Comparison of ENCODE assay signal across 7 mouse cellular contexts in genomic region chr7:24315726-24316566, GRCm38 (mm10). TPM values are rescaled to one million over a fixed set of nuclear protein-coding genes. Genes with fewer than 3 reads are reported as not detected.
DNase-seq lines count a peak whose midpoint lies in the region; ATAC-seq and TF ChIP-seq lines count a peak whose summit lies in the region.

No protein-coding gene starts in this region.

- ATAC-seq in embryonic facial prominence, embryonic 13.5 days (ENCODE audit: insufficient number of reproducible peaks, insufficient read depth, low FRiP score, low TSS enrichment, low read depth): no peak; the same call in 1 of the 2 replicates
- peak; percentile 53 for ATAC-seq in intestine, postnatal 0 days

- no peaks in the 10 kb centered on the region for H3K9me3 ChIP-seq in embryonic facial prominence, embryonic 13.5 days
- no peaks in the 10 kb centered on the region for H3K9me3 ChIP-seq in intestine, postnatal 0 days (ENCODE audit: control insufficient read depth)
- no peaks in the 10 kb centered on the region for H3K9me3 ChIP-seq in megakaryocyte, embryonic 14.5 days

- H3K9ac ChIP-seq in embryonic facial prominence, embryonic 13.5 days: peak overlapping the region; percentile 85
- H3K9ac ChIP-seq in intestine, postnatal 0 days (ENCODE audit: low read depth, low read length): peak overlapping the region; percentile 53

- H3K4me2 ChIP-seq in embryonic facial prominence, embryonic 13.5 days: peak overlapping the region; percentile 85
- peak overlapping the region; percentile 78 for H3K4me2 ChIP-seq in intestine, postnatal 0 days (replicated peaks; ENCODE audit: low read depth)

- H3K4me1 ChIP-seq in thymus, adult 2 months (replicated peaks; ENCODE audit: control insufficient read depth, insufficient read depth, low read length): peaks cover 5% of the 10 kb centered on the region
- peaks cover 7% of the 10 kb centered on the region for H3K4me1 ChIP-seq in embryonic facial prominence, embryonic 13.5 days
- H3K4me1 ChIP-seq in intestine, postnatal 0 days (replicated peaks; ENCODE audit: control insufficient read depth, insufficient read depth, low read length): no peaks in the 10 kb centered on the region; the same call in 1 of the 2 replicates
- peaks cover 22% of the 10 kb centered on the region for H3K4me1 ChIP-seq in megakaryocyte, embryonic 14.5 days

- no peaks in the 10 kb centered on the region for H3K36me3 ChIP-seq in thymus, adult 2 months (ENCODE audit: control insufficient read depth, insufficient read depth, low read length)
- peaks cover 19% of the 10 kb centered on the region for H3K36me3 ChIP-seq in embryonic facial prominence, embryonic 13.5 days
- H3K36me3 ChIP-seq in intestine, postnatal 0 days (ENCODE audit: control insufficient read depth, insufficient read depth): no peaks in the 10 kb centered on the region; the same call in 1 of the 2 replicates
- H3K36me3 ChIP-seq in megakaryocyte, embryonic 14.5 days (replicated peaks; ENCODE audit: low read length): peaks cover 29% of the 10 kb centered on the region

- H3K27me3 ChIP-seq in thymus, adult 2 months (ENCODE audit: control insufficient read depth, insufficient read depth, low read length): no peaks in the 10 kb centered on the region
- H3K27me3 ChIP-seq in embryonic facial prominence, embryonic 13.5 days: no peaks in the 10 kb centered on the region
- peaks cover 25% of the 10 kb centered on the region for H3K27me3 ChIP-seq in intestine, postnatal 0 days (replicated peaks; ENCODE audit: control insufficient read depth, insufficient read depth, low read length)
- peaks cover 1% of the 10 kb centered on the region for H3K27me3 ChIP-seq in megakaryocyte, embryonic 14.5 days (replicated peaks)

- no peak for DNase-seq in thymus, adult 2 months
- DNase-seq in thymus, postnatal 14 days: no peak
- no peak for DNase-seq in right cerebral cortex, postnatal 4 days
- DNase-seq in gastrocnemius, adult 8-10 months (ENCODE audit: low spot score in 2 of 2): no peak

- no peak for TF ChIP-seq CTCF in thymus, adult 2 months (IDR thresholded peaks at IDR 0.05; ENCODE audit: borderline replicate concordance, control insufficient read depth, extremely low read depth, insufficient read depth, low read length, poor library complexity)
- TF ChIP-seq CTCF in intestine, postnatal 0 days (IDR thresholded peaks at IDR 0.05; ENCODE audit: low read depth): no peak

- no peak for TF ChIP-seq POLR2A in thymus, adult 2 months (IDR thresholded peaks at IDR 0.05; ENCODE audit: control insufficient read depth, extremely low read depth, insufficient read depth, low read length, poor library complexity)

- WGBS in thymus, adult 2 months: 35% methylated on average over 29 of the region's 29 CpGs
- 26% methylated on average over 29 of the region's 29 CpGs for WGBS in embryonic facial prominence, embryonic 13.5 days
- 21% methylated on average over 29 of the region's 29 CpGs for WGBS in intestine, postnatal 0 days

- H3K4me3 ChIP-seq in thymus, adult 2 months (ENCODE audit: control insufficient read depth, insufficient read depth, low read length): peak overlapping the region; percentile 63
- H3K4me3 ChIP-seq in embryonic facial prominence, embryonic 13.5 days: peak overlapping the region; percentile 68
- peak overlapping the region; percentile 55 for H3K4me3 ChIP-seq in intestine, postnatal 0 days (ENCODE audit: low read depth, low read length)
- peak overlapping the region; percentile 97 for H3K4me3 ChIP-seq in megakaryocyte, embryonic 14.5 days (replicated peaks)

- peak overlapping the region; percentile 1; the same call in 1 of the 2 replicates for H3K27ac ChIP-seq in thymus, adult 2 months (ENCODE audit: control insufficient read depth, insufficient read depth, low read length)
- peak overlapping the region; percentile 90 for H3K27ac ChIP-seq in embryonic facial prominence, embryonic 13.5 days
- no peak overlapping the region for H3K27ac ChIP-seq in intestine, postnatal 0 days (ENCODE audit: low read depth, low read length)

RNA-seq across cellular contexts. Expression of gene Zfp94, which starts 0.5 kb away (rescaled TPM):
- 6.2 and 6.8 TPM in 2 replicates for polyA plus RNA-seq in thymus, adult 2 months (2012; rRNA removed)
- 14.3 and 18.8 TPM in 2 replicates for polyA plus RNA-seq in embryonic facial prominence, embryonic 13.5 days (2015; fragmentation: Nextera tagmentation; extraction: Ambion mirVana)
- 3.1 and 3.2 TPM in 2 replicates for polyA plus RNA-seq in intestine, postnatal 0 days (2015; fragmentation: Nextera tagmentation; extraction: Ambion mirVana)
- 1.1 TPM in 1 of 2 replicates, not detected in the other for polyA plus RNA-seq in megakaryocyte, embryonic 14.5 days (2012; ENCODE audit: insufficient read depth, low replicate concordance)
- 1 to 10 TPM; 1.7 to 3.1 (median 2.9) TPM for total RNA-seq in gastrocnemius, adult 8-10 months (2022)

RNA-seq across cellular contexts. Expression of gene Zfp61, which starts 14.9 kb away (rescaled TPM):
- polyA plus RNA-seq in thymus, adult 2 months (2012; rRNA removed): 16.1 and 22.6 TPM in 2 replicates
- polyA plus RNA-seq in embryonic facial prominence, embryonic 13.5 days (2015; fragmentation: Nextera tagmentation; extraction: Ambion mirVana): 53.8 and 58.5 TPM in 2 replicates
- 4.6 and 5.1 TPM in 2 replicates for polyA plus RNA-seq in intestine, postnatal 0 days (2015; fragmentation: Nextera tagmentation; extraction: Ambion mirVana)
- polyA plus RNA-seq in megakaryocyte, embryonic 14.5 days (2012; ENCODE audit: insufficient read depth, low replicate concordance): 5.2 and 7.2 TPM in 2 replicates
- 1 to 10 TPM; 2.8 to 4.9 (median 3.3) TPM for total RNA-seq in gastrocnemius, adult 8-10 months (2022)

RNA-seq across cellular contexts. Expression of gene Tescl, which starts 17.8 kb away (rescaled TPM):
- 0.12 TPM in 1 of 2 replicates, not detected in the other for polyA plus RNA-seq in thymus, adult 2 months (2012; rRNA removed)
- 0.25 TPM in 1 of 2 replicates, not detected in the other for polyA plus RNA-seq in embryonic facial prominence, embryonic 13.5 days (2015; fragmentation: Nextera tagmentation; extraction: Ambion mirVana)
- polyA plus RNA-seq in intestine, postnatal 0 days (2015; fragmentation: Nextera tagmentation; extraction: Ambion mirVana): 0.18 TPM in 1 of 2 replicates, not detected in the other
- not detected in 2 replicates for polyA plus RNA-seq in megakaryocyte, embryonic 14.5 days (2012; ENCODE audit: insufficient read depth, low replicate concordance)
- total RNA-seq in gastrocnemius, adult 8-10 months (2022): not detected

RNA-seq across cellular contexts. Expression of gene Lypd5, which starts 33.0 kb away (rescaled TPM):
- 0.85 and 1.00 TPM in 2 replicates for polyA plus RNA-seq in thymus, adult 2 months (2012; rRNA removed)
- polyA plus RNA-seq in embryonic facial prominence, embryonic 13.5 days (2015; fragmentation: Nextera tagmentation; extraction: Ambion mirVana): 0.45 and 0.91 TPM in 2 replicates
- not detected in 2 replicates for polyA plus RNA-seq in intestine, postnatal 0 days (2015; fragmentation: Nextera tagmentation; extraction: Ambion mirVana)
- polyA plus RNA-seq in megakaryocyte, embryonic 14.5 days (2012; ENCODE audit: insufficient read depth, low replicate concordance): not detected in 2 replicates
- not detected for total RNA-seq in gastrocnemius, adult 8-10 months (2022)

RNA-seq across cellular contexts. Expression of gene Zfp93, which starts 45.7 kb away (rescaled TPM):
- polyA plus RNA-seq in thymus, adult 2 months (2012; rRNA removed): 1.2 and 1.7 TPM in 2 replicates
- 10.7 and 10.8 TPM in 2 replicates for polyA plus RNA-seq in embryonic facial prominence, embryonic 13.5 days (2015; fragmentation: Nextera tagmentation; extraction: Ambion mirVana)
- 2.2 and 3.2 TPM in 2 replicates for polyA plus RNA-seq in intestine, postnatal 0 days (2015; fragmentation: Nextera tagmentation; extraction: Ambion mirVana)
- polyA plus RNA-seq in megakaryocyte, embryonic 14.5 days (2012; ENCODE audit: insufficient read depth, low replicate concordance): 1.2 TPM in 1 of 2 replicates, not detected in the other
- 1 to 10 TPM; 5.9 to 6.9 (median 6.2) TPM for total RNA-seq in gastrocnemius, adult 8-10 months (2022)
